Mouse (Mus musculus) stomach, postnatal 0 days (tissue): ENCODE measurements at regions not wholly inside any gene's neighbourhood (a gene's known extent, or its start where the extent isn't known, plus 50 kb on each side); places are given as distances from the start of the nearest gene placed in this dataset.

ENCODE experiments used
- CTCF ChIP-seq: IDR thresholded peaks from 2 replicates; pipeline ENCODE4 v1.5.1; 2016; ENCODE audit warnings: antibody characterized with exemption, low read depth, mild to moderate bottlenecking, moderate library complexity
- EP300 ChIP-seq: optimal IDR thresholded peaks from 2 replicates; pipeline ENCODE3; 2016; ENCODE audit warnings: antibody characterized with exemption

DNA sequence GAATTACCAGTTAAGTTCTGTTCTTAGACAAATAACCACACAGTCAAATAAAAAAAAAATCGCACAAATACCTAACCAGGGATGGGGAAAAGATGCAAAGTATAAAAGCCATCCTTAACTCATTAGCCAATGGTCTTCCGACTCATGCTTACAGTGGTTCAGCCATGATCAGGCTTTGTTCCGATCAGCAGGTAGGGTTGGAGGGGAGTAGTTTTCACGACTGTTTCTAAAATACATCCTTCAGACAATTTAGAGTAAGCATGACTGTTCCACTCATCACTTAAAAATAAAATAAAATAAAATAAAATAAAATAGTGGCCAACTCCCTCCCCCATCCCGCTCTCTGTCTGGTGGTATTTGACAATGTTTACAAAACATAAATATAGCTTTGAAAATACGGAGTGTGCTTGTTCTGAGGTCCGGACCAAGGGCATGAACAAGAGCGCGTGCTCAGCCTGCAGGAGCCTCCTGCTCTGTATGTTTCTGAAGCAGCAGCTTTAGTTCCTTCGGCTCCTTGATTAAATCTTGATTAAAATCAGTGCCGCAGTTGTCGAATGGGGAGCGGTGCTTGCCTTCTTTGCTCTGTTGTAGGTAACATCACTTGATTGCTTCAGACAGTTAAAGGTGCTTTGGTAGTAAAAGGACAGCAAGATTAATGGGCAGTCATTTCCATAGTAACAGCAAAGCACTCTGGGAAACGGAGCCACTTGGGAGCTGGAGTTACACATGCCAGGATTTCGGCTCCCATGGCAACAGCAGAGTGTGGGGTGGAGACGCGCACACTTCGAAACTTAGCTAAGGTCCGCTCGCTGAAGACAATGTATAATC lies 185.6 kb upstream of the Kif2a start:
- TF ChIP-seq CTCF (no peak), EP300 (no peak)
